Mouse (Mus musculus) neural tube, embryonic 14.5 days (tissue): Measurements from ENCODE around the gene Ttc23. TPM values are rescaled to one million over a fixed set of nuclear protein-coding genes. Genes with fewer than 3 reads are reported as not detected.

Experiments
- ATAC-seq: fragments of 200-750 bp; cut with Nextera tagmentation; 2 replicates; pipeline ENCODE4 v1.8.0; 2017; ENCODE audit warnings: low read depth, mild to moderate bottlenecking, moderate TSS enrichment, moderate library complexity
- H3K27ac ChIP-seq: fragments of 300-500 bp; sonication (generic); 2 replicates; pipeline ENCODE4 v1.5.1; 2014; ENCODE audit warnings: low read depth, mild to moderate bottlenecking, control low read depth, low read length, moderate library complexity, mixed read lengths
- H3K27me3 ChIP-seq: fragments of 300-500 bp; sonication (generic); 2 replicates; pipeline ENCODE4 v1.6.1; 2014; ENCODE audit warnings: low read length; ENCODE audit not compliant: control insufficient read depth, insufficient read depth
- H3K36me3 ChIP-seq: fragments of 300-500 bp; sonication (generic); 2 replicates; pipeline ENCODE4 v1.6.1; 2014; ENCODE audit warnings: low read length, mixed read lengths; ENCODE audit not compliant: control insufficient read depth, insufficient read depth
- H3K4me1 ChIP-seq: fragments of 300-500 bp; sonication (generic); 2 replicates; pipeline ENCODE4 v1.6.1; 2014; ENCODE audit warnings: low read length; ENCODE audit not compliant: control insufficient read depth, insufficient read depth
- H3K4me2 ChIP-seq: fragments of 300-500 bp; sonication (generic); 2 replicates; pipeline ENCODE4 v1.6.1; 2014; ENCODE audit warnings: mild to moderate bottlenecking, low read depth, low read length, control low read depth
- H3K4me3 ChIP-seq: fragments of 300-500 bp; sonication (generic); 2 replicates; pipeline ENCODE4 v1.5.1; 2014; ENCODE audit warnings: low read depth, low read length, control low read depth, mixed read lengths
- H3K9ac ChIP-seq: fragments of 300-500 bp; sonication (generic); replicated peaks from 2 replicates; pipeline ENCODE4 v1.6.1; 2014; ENCODE audit warnings: low read depth, mild to moderate bottlenecking, control low read depth, low read length, mixed read lengths
- H3K9me3 ChIP-seq: fragments of 300-500 bp; sonication (generic); 2 replicates; pipeline ENCODE4 v1.6.1; 2016; ENCODE audit warnings: low read length; ENCODE audit not compliant: control insufficient read depth
- WGBS: fragments of 180-500 bp; shearing (Covaris S2); extraction: QIAGEN DNeasy Blood & Tissue Kit; methylation state at CpG from one replicate; pipeline ENCODE4 v1.1.7; 2014; 5-methylcytosine and 5-hydroxymethylcytosine counted together
- polyA plus RNA-seq: library from polyadenylated mRNA; unstranded; fragments of >200 nt; fragmentation: Nextera tagmentation; extraction: Ambion mirVana; gene quantifications from 2 replicates; pipeline ENCODE4 v1.2.1, GENCODE M21; 2014

The Ttc23 gene
- polyA plus RNA-seq, 1 experiment from 2014 or later: 5.4 TPM

DNA sequence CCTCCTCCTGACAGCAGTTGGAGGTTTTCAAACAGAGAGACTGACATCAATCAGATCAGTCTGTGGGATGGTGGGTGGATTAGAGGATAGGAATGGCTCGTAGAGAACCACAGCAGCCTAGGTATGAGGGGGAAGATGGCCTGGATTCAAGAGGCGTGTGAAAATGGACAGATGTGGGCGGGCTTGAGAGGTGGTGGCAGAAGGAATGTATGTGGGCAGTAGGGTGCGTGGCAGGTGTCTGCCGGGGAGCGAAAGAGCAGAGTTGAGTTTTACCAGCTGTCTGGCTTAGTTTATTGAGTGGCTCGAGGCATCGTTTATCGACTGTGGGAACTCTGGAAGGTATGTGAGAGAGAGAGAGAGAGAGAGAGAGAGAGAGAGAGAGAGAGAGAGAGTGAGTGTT is 33.9 kb downstream of the Ttc23 start:
- H3K36me3 ChIP-seq: no peaks in the 10 kb centered on the region
- H3K9ac ChIP-seq: no peak overlapping the region
- H3K4me1 ChIP-seq: no peaks in the 10 kb centered on the region
- H3K27ac ChIP-seq: no peak overlapping the region
- 80% methylated on average over 9 of the region's 9 CpGs for WGBS
- no peaks in the 10 kb centered on the region for H3K9me3 ChIP-seq
- H3K27me3 ChIP-seq: no peaks in the 10 kb centered on the region
- no peak for ATAC-seq
- no peak overlapping the region for H3K4me3 ChIP-seq
- H3K4me2 ChIP-seq: no peak overlapping the region

GRCm38 (mm10) chr7:67683006-67683405 is 35.8 kb downstream of the Ttc23 start:
- no peak for ATAC-seq
- no peaks in the 10 kb centered on the region for H3K27me3 ChIP-seq
- no peaks in the 10 kb centered on the region for H3K9me3 ChIP-seq
- 86% methylated on average over 16 of the region's 16 CpGs for WGBS
- H3K36me3 ChIP-seq: no peaks in the 10 kb centered on the region
- H3K4me3 ChIP-seq: no peak overlapping the region
- no peaks in the 10 kb centered on the region for H3K4me1 ChIP-seq
- H3K27ac ChIP-seq: no peak overlapping the region
- no peak overlapping the region for H3K4me2 ChIP-seq
- H3K9ac ChIP-seq: no peak overlapping the region

DNA sequence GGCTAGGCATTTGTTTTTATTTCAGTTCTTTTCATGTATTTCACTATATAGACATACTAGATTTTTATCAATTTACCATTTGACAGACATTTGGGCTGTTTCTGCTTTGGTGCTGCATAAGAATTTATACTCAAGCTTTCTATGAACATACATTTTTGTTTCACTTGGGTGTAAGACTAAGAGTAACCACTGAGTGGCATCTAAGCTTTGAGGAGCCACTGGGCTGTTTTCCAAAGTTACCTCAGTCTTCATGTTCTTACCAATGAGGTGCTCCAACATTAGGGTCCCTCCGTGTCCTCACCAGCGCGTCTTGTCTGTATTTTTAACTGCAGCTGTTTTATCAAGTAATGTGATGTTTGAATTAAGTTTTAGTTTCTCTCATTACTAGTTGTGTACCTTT is 39.3 kb downstream of the Ttc23 start:
- Histone ChIP-seq H3K36me3 (no peaks in the 10 kb centered on the region), H3K4me3 (no peak overlapping the region), H3K4me2 (no peak overlapping the region), H3K9me3 (no peaks in the 10 kb centered on the region), H3K27ac (no peak overlapping the region), H3K27me3 (no peaks in the 10 kb centered on the region), H3K9ac (no peak overlapping the region), H3K4me1 (no peaks in the 10 kb centered on the region)
- no peak for ATAC-seq
- WGBS: 95% methylated on average over 3 of the region's 3 CpGs

DNA sequence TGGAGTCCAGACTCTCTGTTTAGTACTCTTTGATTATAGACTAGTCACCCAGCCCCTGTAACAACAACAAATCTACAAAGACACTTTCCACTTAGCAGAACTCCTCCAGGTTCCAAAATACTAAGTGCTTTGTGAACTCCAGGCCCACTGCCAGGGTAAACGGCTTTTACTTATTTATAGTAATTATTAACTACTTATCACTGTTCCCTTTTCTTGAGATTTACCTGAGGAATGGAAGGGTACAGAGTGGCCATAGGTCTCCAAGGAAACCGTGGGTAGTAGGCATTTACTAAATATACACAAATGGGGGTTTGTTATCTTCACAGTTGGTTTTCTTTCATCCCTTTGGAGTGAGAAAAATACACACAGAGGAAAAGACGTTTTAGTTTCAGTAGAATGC is 41.1 kb downstream of the Ttc23 start:
- no peak overlapping the region for H3K9ac ChIP-seq
- no peak for ATAC-seq
- no peaks in the 10 kb centered on the region for H3K27me3 ChIP-seq
- H3K4me1 ChIP-seq: no peaks in the 10 kb centered on the region
- no peak overlapping the region for H3K4me2 ChIP-seq
- WGBS: 53% methylated on average over 3 of the region's 3 CpGs
- no peak overlapping the region for H3K27ac ChIP-seq
- no peaks in the 10 kb centered on the region for H3K36me3 ChIP-seq
- H3K4me3 ChIP-seq: no peak overlapping the region
- H3K9me3 ChIP-seq: no peaks in the 10 kb centered on the region

- Histone ChIP-seq H3K4me2 (no peak overlapping the region), H3K9me3 (no peaks in the 10 kb centered on the region), H3K27me3 (no peaks in the 10 kb centered on the region), H3K9ac (no peak overlapping the region), H3K27ac (no peak overlapping the region), H3K4me3 (no peak overlapping the region), H3K36me3 (no peaks in the 10 kb centered on the region), H3K4me1 (no peaks in the 10 kb centered on the region)
- no peak for ATAC-seq
- 87% methylated on average over 7 of the region's 7 CpGs for WGBS
Measured at GRCm38 (mm10) chr7:67689793-67690192, 42.6 kb downstream of the Ttc23 start.

DNA sequence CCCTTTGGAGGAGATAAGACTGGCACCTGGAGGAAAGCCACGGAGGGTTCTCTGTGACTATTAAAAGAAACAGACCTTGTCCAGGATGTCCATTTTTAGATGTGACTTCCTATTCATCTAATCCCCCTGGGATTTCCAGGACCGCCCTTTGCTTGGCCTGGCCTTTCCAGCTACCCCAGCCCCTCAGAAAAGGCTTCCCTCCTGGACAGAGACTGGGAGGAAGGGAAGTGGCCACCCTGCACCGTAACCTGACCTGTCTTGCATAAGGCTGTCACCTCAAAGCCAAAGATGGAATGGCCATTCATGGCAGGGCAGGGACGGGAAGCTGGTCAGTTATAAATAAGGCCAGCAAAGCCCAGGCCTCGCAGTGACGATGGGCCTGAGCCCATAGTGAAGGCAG is 43.8 kb downstream of the Ttc23 start:
- H3K9ac ChIP-seq: no peak overlapping the region
- H3K9me3 ChIP-seq: no peaks in the 10 kb centered on the region
- no peak for ATAC-seq
- no peak overlapping the region for H3K27ac ChIP-seq
- no peaks in the 10 kb centered on the region for H3K36me3 ChIP-seq
- H3K4me2 ChIP-seq: no peak overlapping the region
- H3K4me3 ChIP-seq: no peak overlapping the region
- no peaks in the 10 kb centered on the region for H3K4me1 ChIP-seq
- 87% methylated on average over 6 of the region's 6 CpGs for WGBS
- no peaks in the 10 kb centered on the region for H3K27me3 ChIP-seq

- H3K9ac ChIP-seq: no peak overlapping the region
- no peaks in the 10 kb centered on the region for H3K4me1 ChIP-seq
- no peak overlapping the region for H3K4me3 ChIP-seq
- H3K36me3 ChIP-seq: no peaks in the 10 kb centered on the region
- no peak overlapping the region for H3K4me2 ChIP-seq
- no peak for ATAC-seq
- no peaks in the 10 kb centered on the region for H3K9me3 ChIP-seq
- no peaks in the 10 kb centered on the region for H3K27me3 ChIP-seq
- no peak overlapping the region for H3K27ac ChIP-seq
- 86% methylated on average over 3 of the region's 3 CpGs for WGBS
Measured at GRCm38 (mm10) chr7:67692141-67692540, 44.9 kb downstream of the Ttc23 start.

DNA sequence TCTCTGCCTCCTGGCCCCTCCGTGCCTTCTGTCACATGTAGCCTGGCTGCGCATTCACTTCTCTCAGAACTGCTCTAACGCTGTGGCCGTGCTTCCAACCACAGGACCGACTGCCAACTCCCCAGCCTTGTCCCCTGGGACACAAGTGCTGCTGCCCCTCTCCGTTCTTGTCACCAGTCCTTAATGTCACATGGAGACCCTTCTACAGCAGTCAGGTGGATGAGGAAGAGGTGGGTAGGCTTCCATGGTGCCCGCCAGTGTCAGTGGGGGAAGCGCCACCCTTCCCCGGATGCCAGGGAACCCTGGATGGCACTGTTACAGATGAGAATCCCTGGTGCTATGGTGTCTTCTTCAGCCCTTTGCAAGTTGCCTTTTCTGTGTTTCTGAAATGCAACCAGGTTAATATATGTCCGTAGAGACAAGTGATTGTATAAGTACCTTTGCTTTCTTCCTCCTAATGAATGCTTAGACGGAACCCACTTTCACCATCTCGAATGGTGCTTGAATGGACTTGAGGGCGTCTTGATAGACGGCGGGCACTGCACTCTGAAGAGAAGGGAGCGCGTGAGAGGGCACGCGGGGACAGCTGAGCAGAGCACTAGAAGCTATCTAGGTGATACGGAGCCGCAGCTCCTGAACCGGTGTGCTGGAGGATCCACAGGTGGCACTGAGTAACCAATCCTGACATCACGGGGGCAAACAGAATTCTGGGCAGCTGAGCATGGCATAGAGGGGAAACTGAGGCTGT is 45.8 kb downstream of the Ttc23 start:
- no peak overlapping the region for H3K4me3 ChIP-seq
- no peaks in the 10 kb centered on the region for H3K27me3 ChIP-seq
- H3K4me1 ChIP-seq: no peaks in the 10 kb centered on the region
- H3K27ac ChIP-seq: no peak overlapping the region
- 90% methylated on average over 23 of the region's 23 CpGs for WGBS
- no peak overlapping the region for H3K4me2 ChIP-seq
- no peaks in the 10 kb centered on the region for H3K36me3 ChIP-seq
- no peak overlapping the region for H3K9ac ChIP-seq
- no peaks in the 10 kb centered on the region for H3K9me3 ChIP-seq
- ATAC-seq: no peak

DNA sequence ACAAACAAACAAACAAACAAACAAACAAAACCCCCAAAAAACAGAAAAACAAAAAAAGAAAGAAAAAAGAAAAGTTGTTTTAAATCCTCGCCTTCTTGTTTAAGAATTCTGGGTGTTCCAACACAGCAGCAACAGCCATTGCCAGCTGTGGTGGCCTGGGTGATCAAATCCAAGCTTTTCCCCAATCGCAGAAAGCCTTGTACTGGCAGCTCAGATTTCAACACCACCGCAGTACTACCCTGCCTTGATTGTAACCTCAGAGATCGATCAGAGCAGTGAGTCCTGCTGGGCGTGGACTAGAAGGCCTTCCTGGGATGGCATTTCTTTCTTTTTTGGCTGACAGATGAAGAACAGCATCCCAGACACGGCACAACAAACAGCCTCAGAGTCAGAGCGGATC is 48.7 kb downstream of the Ttc23 start:
- Histone ChIP-seq H3K27me3 (no peaks in the 10 kb centered on the region), H3K4me3 (no peak overlapping the region), H3K27ac (no peak overlapping the region), H3K9me3 (no peaks in the 10 kb centered on the region), H3K4me2 (no peak overlapping the region), H3K9ac (no peak overlapping the region), H3K36me3 (no peaks in the 10 kb centered on the region), H3K4me1 (no peaks in the 10 kb centered on the region)
- WGBS: 90% methylated on average over 7 of the region's 7 CpGs
- no peak for ATAC-seq
